Mouse (Mus musculus) thymus, postnatal 25 days (tissue): ENCODE results near the gene Samd5.

Experiments
- DNase-seq: peaks from one replicate; pipeline ENCODE4 v3.0.0; 2022

Samd5 gene

DNA sequence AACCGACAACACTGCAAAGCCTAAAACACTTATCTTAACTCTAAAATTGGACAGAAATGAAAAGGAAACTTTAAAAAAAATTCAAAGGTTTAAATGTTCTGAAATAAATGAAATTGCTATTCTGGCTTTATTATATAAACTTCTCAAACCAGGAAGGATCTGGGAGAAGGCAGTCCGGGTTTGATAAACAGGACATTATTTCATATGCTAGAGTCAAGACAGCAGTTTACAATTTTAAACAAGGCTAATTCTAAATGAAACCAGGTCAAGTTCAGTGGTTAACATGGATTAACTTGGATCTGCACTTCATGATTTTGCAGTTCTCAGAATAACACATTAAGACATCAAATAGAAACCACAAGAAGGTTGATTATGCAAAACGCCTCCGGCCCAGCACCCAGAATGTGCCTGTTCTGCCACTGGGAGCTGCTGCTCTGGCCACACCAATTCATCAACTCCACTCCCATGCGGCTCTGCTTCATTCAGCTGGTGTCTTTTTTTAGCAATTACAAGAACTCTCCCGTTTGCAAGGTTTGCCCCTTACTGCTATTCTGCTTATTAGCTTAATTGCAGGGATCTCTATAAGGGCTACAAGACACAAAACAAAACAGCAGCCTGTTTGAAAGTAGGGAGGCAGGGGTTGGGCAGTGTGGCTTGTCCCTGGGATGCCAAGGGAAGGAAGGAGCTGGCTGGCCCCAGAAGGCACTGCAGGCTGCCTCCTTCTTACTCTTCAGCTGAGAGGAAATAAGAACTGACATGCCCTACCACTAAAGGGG lies 24.8 kb downstream of the Samd5 start:
- DNase-seq = no peak

DNA sequence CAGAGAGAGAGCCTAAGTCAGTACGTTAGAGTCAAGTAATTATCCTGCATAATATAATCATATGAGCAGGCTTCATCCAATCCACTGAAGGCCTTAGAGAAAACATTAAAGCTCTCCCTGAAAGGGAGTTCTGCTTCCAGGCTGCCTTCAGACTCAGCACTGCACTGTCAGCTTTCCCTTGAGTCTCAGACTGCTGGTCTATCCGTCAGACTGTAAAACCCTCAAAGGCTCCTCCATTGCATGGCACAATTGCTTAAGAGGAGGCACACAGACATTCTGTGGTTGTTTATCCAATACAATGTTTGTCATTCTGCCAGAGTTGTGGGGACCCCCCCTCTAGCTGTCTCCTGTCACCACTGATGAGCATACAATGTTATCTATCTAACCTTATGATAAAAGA lies 26.5 kb downstream of the Samd5 start:
- no peak for DNase-seq

- DNase-seq = no peak
These were observed 27.3 kb downstream of the Samd5 start for GRCm38 (mm10) chr10:9647741-9648140.

DNA sequence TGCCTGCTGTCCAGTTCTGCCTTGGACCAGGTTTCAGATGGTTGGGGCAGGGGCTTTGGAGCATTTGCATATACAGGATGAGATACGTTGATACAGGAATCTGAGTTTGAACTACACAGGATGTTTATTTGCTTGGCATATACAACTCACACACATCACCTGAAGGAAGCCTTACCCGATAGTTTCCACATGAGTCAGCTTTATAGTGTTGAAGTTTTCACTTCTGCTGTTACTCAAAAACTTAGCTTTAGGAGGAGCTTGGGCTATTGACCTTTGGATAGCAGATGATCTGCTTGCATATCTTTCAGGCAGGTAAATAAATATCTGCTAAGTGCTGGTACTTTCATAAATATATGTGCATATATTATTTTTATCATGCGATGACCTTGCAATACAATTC lies 28.6 kb downstream of the Samd5 start:
- DNase-seq = no peak

DNA sequence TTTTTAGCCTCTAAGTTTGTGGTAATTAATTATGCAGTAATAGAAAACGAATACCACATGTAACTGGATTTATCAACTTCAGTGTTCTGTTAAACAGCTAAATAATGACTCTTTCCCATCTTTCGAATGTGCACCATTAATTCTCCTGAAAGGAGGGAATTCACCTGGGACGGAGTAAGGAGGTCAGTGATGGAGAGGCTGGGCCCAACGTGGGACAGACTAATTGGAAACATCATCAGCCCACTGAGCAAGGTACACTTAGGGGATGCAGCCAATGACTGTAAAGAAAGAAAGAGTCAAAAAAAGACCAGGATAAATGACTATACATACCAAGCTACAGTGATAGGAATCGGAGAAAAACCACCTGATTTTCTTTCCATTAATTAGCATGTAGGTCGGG lies 31.5 kb downstream of the Samd5 start:
- DNase-seq = no peak

DNA sequence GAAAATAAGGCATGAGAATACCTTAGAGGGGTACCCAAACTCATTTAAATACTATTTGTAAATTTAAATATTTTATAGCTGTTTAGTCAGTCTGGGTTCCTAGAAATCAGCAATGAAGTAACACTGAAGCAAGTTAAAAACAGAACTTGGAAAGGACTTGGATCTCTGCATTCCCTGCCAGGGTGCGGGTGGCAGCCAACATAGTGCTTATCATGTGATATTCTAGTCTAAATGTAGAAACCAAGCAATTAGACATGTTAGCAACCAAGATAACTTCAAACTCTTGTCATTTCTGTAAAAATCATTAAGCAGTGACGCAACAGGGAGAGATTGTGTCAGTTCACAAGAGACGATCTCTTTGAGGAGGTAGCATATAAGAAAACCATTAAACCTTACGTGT lies 32.9 kb downstream of the Samd5 start:
- no peak for DNase-seq

GRCm38 (mm10) chr10:9640678-9641077 lies 34.3 kb downstream of the Samd5 start:
- DNase-seq = no peak

GRCm38 (mm10) chr10:9640056-9640455 lies 35.0 kb downstream of the Samd5 start:
- no peak for DNase-seq

- DNase-seq = no peak
These were observed 49.7 kb downstream of the Samd5 start for GRCm38 (mm10) chr10:9625356-9625755.

DNA sequence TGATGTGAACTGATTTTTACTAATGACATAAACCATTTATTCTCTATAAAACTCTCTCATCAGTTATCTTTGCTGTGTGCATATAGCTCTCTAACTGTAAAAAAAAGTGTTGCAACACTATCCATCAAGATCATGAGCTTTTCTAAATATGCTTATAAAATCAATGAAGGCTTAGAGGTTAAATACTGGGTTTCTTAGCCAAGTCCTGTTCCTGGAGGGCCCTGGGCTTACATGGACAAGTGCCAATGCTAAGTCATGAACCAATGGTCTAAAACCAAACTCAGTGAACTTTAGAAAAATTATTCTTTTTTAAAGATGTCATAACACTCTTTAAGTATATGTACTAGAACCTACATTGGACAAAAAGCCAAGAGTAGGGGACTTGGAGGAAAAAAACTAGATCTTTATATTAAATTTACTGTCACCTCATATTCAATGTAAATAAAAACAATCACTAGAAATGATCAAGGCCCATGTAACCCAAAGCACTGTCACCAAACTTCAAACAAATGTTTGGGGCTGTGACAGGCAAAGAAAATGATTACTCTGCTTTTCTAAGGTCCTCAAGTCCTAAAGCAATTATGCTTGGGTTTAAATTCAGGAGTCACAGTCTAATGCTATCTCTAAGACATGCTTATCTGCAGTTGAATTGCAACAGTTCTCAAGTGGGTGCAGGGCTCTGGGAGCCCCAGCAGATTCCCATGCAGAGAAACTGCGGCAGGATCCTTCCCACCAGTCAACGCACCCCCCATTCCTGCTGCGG lies 52.9 kb downstream of the Samd5 start:
- DNase-seq = no peak

GRCm38 (mm10) chr10:9621055-9621454 lies 54.0 kb downstream of the Samd5 start:
- no peak for DNase-seq

DNA sequence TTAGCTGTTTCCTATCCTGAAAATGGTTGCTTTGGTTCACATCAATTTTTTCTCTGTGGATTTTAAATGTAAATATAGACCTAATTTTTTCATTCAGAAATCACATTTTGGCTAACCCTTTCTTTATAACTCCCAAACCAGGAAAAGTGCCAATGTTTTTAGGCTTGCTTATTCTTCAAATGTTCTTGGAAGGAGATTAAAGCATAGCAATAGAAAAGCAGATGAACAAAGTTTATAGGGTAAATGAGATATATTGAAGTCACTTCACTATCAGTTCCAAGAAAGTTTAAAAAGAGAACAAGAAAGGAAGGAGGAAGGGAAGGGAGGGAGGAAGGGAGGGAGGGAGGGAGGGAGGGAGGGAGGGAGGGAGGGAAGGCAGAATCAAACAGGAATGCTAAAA lies 60.0 kb downstream of the Samd5 start:
- DNase-seq = no peak

DNA sequence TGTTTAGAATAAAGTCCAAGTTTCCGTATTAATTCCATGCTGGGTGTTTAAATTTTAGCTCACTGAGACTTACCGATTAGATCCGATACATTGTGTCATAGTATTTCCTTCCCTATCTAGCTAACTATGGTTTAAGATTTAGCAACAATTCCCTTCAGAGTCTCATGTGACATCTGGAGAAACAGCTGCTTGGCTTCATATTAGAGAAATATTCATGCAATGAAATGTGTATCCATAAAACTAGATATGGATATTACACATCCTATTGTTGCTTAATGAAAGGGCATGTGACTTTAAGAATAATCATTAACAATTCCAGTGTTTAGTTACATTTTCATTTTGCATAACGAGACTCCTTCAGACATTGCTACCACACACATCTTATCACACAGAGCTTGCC lies 66.2 kb downstream of the Samd5 start:
- DNase-seq = no peak

- DNase-seq = no peak
These were observed 67.9 kb downstream of the Samd5 start for GRCm38 (mm10) chr10:9607155-9607554.

DNA sequence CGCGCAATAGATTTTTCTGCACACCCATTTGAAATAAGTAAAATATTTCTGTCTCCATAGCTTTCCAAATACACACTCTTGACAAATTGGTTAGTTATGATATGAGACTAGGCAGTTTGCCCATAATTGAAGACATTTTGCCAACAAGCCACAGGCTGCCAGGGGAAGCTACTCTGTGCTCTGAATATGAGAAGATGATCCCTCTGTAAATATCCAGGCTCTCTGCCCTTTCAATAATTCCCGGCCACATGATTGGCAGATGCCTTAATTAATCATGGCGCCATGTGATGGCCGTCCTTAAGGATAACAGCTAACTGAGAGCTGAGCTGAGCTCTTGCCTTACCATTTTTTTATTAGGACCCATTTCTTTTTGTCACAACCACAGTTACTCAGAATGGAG lies 69.4 kb downstream of the Samd5 start:
- DNase-seq = no peak

GRCm38 (mm10) chr10:9603290-9603689 lies 71.7 kb downstream of the Samd5 start:
- DNase-seq = no peak

GRCm38 (mm10) chr10:9602845-9603244 lies 72.2 kb downstream of the Samd5 start:
- DNase-seq = no peak

- no peak for DNase-seq
These were observed 72.6 kb downstream of the Samd5 start for GRCm38 (mm10) chr10:9602389-9602788.

DNA sequence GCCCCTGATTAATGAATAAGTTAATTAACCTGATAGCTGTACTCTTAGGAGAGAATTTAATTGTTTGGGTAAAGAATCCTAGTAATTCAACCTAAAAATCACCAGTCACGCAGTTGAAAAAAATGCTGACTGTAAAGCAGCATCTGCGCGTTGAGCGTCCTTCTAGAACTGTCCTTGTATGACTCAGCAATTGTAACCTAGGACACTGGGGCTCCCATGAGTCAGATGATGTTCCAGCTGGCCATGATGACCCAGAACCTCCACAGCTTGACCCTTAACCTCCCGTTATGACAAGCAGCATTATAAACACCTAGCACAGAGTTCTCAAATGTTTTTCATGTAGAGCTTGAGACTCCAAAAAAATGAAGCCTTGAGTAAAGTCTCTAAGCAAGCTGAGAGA lies 78.8 kb downstream of the Samd5 start:
- no peak for DNase-seq

GRCm38 (mm10) chr10:9594666-9595065 lies 80.3 kb downstream of the Samd5 start:
- no peak for DNase-seq

- DNase-seq = no peak
These were observed 84.4 kb downstream of the Samd5 start for GRCm38 (mm10) chr10:9590606-9591005.

GRCm38 (mm10) chr10:9586328-9586727 lies 88.7 kb downstream of the Samd5 start:
- DNase-seq = no peak

DNA sequence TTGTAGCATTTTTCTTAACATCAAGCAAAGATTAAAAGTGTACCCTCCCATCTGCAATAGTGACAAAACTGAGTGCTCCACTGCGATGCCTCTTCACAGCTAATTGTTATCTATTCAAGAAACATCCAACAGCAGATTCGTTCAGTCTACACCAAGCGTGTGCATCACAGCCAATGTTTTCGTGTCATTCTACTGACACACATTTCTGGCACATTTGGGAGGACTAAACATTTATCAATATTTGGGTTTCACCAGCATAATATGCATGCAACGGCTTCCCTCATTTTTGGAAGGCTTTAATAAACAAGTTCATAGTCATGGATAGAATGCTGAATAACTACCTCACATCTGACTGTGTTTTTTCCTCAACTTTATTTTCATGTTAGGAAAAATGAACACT lies 95.6 kb downstream of the Samd5 start:
- DNase-seq = no peak

DNA sequence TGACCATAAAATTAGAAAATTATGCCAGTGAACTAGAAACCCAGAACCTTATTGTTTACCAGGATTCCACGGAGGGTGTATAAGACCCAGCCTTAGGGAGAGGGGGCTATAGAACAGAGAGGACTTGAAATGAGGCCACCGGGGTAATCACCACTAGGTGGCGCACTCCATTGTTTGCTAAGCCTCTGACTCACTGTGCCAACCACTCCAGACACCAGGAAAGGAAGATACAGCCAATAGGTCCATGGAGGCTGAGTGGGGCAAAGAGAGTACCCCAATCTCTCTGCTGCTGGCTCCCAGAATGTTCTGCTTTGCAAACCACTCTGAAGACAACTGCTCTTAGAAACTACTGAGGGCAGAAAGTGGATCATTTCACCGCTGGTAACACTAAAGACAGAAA lies 99.4 kb downstream of the Samd5 start:
- peak; percentile 49 for DNase-seq

DNA sequence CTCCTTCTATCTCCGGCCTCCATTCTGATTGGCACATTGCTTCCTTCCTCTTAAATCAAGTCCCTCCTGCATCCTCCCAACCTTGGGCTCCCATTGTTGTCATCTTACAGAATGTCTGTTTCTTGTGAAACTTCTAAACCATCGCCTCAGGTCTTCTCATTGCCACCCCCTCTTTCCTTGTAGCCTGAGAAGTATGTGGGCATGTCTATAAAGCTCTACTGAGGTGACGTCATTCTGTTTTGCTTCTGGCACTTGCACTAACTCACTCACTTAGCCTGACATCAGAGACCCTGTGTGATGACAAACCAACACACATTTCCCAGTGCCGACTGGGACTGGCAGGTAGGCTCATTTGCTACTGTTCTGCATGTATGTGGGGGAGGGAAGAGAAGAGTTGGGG lies 100.9 kb downstream of the Samd5 start:
- no peak for DNase-seq
